Mouse (Mus musculus): ENCODE results near the gene Erich3. TPM values are rescaled to one million over a fixed set of nuclear protein-coding genes. Genes with fewer than 3 reads are reported as not detected.

The Erich3 gene
- polyA plus RNA-seq, 1 experiment: 11.7 TPM

GRCm38 (mm10) chr3:154683667-154684066, 20.0 kb downstream of the Erich3 start:
- DNase-seq: no peak
- Histone ChIP-seq H3K4me3 (replicated peaks; ENCODE audit: insufficient read depth, low read depth, low read length) (no peak overlapping the region), H3K4me1 (ENCODE audit: control insufficient read depth, insufficient read depth, low read length) (peaks cover 3% of the 10 kb centered on the region; the same call in 1 of the 2 replicates), H3K27me3 (ENCODE audit: control insufficient read depth, insufficient read depth, low read length) (no peaks in the 10 kb centered on the region), H3K27ac (ENCODE audit: insufficient read depth, low read length) (no peak overlapping the region)
- TF ChIP-seq POLR2A (IDR thresholded peaks at IDR 0.05; ENCODE audit: borderline replicate concordance, insufficient read depth, low read length) (no peak), CTCF (IDR thresholded peaks at IDR 0.05; ENCODE audit: borderline replicate concordance, insufficient read depth, low read depth, low read length) (no peak)
- WGBS: 77% methylated on average over 2 of the region's 2 CpGs

- no peak for TF ChIP-seq POLR2A (IDR thresholded peaks at IDR 0.05; ENCODE audit: borderline replicate concordance, insufficient read depth, low read length)
- no peak for TF ChIP-seq CTCF (IDR thresholded peaks at IDR 0.05; ENCODE audit: borderline replicate concordance, insufficient read depth, low read depth, low read length)
- Histone ChIP-seq H3K4me3 (replicated peaks; ENCODE audit: insufficient read depth, low read depth, low read length) (no peak overlapping the region), H3K27ac (ENCODE audit: insufficient read depth, low read length) (no peak overlapping the region), H3K4me1 (ENCODE audit: control insufficient read depth, insufficient read depth, low read length) (peaks cover 4% of the 10 kb centered on the region; the same call in 1 of the 2 replicates), H3K27me3 (ENCODE audit: control insufficient read depth, insufficient read depth, low read length) (no peaks in the 10 kb centered on the region)
- DNase-seq: no peak
Observed at GRCm38 (mm10) chr3:154690260-154690659, 26.6 kb downstream of the Erich3 start.

GRCm38 (mm10) chr3:154691897-154692571, 28.4 kb downstream of the Erich3 start:
- Histone ChIP-seq H3K4me3 (replicated peaks; ENCODE audit: insufficient read depth, low read depth, low read length) (peak overlapping the region; percentile 31), H3K27ac (ENCODE audit: insufficient read depth, low read length) (no peak overlapping the region; the same call in 1 of the 2 replicates), H3K4me1 (ENCODE audit: control insufficient read depth, insufficient read depth, low read length) (peaks cover 4% of the 10 kb centered on the region; the same call in 1 of the 2 replicates), H3K27me3 (ENCODE audit: control insufficient read depth, insufficient read depth, low read length) (no peaks in the 10 kb centered on the region)
- TF ChIP-seq CTCF (IDR thresholded peaks at IDR 0.05; ENCODE audit: borderline replicate concordance, insufficient read depth, low read depth, low read length): no peak
- TF ChIP-seq POLR2A (IDR thresholded peaks at IDR 0.05; ENCODE audit: borderline replicate concordance, insufficient read depth, low read length): no peak
- 12% methylated on average over 14 of the region's 14 CpGs for WGBS
- peak; percentile 80 to 87 for DNase-seq

GRCm38 (mm10) chr3:154692572-154692922, 28.9 kb downstream of the Erich3 start:
- WGBS: 82% methylated on average over 3 of the region's 3 CpGs
- Histone ChIP-seq H3K27me3 (ENCODE audit: control insufficient read depth, insufficient read depth, low read length) (no peaks in the 10 kb centered on the region), H3K4me3 (replicated peaks; ENCODE audit: insufficient read depth, low read depth, low read length) (peak overlapping the region; percentile 31), H3K4me1 (ENCODE audit: control insufficient read depth, insufficient read depth, low read length) (peaks cover 4% of the 10 kb centered on the region; the same call in 1 of the 2 replicates), H3K27ac (ENCODE audit: insufficient read depth, low read length) (no peak overlapping the region; the same call in 1 of the 2 replicates)
- DNase-seq: no peak
- TF ChIP-seq CTCF (IDR thresholded peaks at IDR 0.05; ENCODE audit: borderline replicate concordance, insufficient read depth, low read depth, low read length): no peak
- no peak for TF ChIP-seq POLR2A (IDR thresholded peaks at IDR 0.05; ENCODE audit: borderline replicate concordance, insufficient read depth, low read length)

GRCm38 (mm10) chr3:154693902-154694301, 30.2 kb downstream of the Erich3 start:
- Histone ChIP-seq H3K4me1 (ENCODE audit: control insufficient read depth, insufficient read depth, low read length) (peaks cover 4% of the 10 kb centered on the region; the same call in 1 of the 2 replicates), H3K4me3 (replicated peaks; ENCODE audit: insufficient read depth, low read depth, low read length) (no peak overlapping the region), H3K27me3 (ENCODE audit: control insufficient read depth, insufficient read depth, low read length) (no peaks in the 10 kb centered on the region), H3K27ac (ENCODE audit: insufficient read depth, low read length) (no peak overlapping the region)
- TF ChIP-seq CTCF (IDR thresholded peaks at IDR 0.05; ENCODE audit: borderline replicate concordance, insufficient read depth, low read depth, low read length) (no peak), POLR2A (IDR thresholded peaks at IDR 0.05; ENCODE audit: borderline replicate concordance, insufficient read depth, low read length) (no peak)
- no peak for DNase-seq
- 96% methylated on average over 4 of the region's 4 CpGs for WGBS

- Histone ChIP-seq H3K27me3 (ENCODE audit: control insufficient read depth, insufficient read depth, low read length) (no peaks in the 10 kb centered on the region), H3K4me3 (replicated peaks; ENCODE audit: insufficient read depth, low read depth, low read length) (no peak overlapping the region), H3K27ac (ENCODE audit: insufficient read depth, low read length) (no peak overlapping the region), H3K4me1 (ENCODE audit: control insufficient read depth, insufficient read depth, low read length) (peaks cover 6% of the 10 kb centered on the region; the same call in 1 of the 2 replicates)
- DNase-seq: no peak
- 92% methylated on average over 3 of the region's 3 CpGs for WGBS
- TF ChIP-seq CTCF (IDR thresholded peaks at IDR 0.05; ENCODE audit: borderline replicate concordance, insufficient read depth, low read depth, low read length) (no peak), POLR2A (IDR thresholded peaks at IDR 0.05; ENCODE audit: borderline replicate concordance, insufficient read depth, low read length) (no peak)
Observed at GRCm38 (mm10) chr3:154696611-154697010, 33.0 kb downstream of the Erich3 start.

GRCm38 (mm10) chr3:154698907-154699306, 35.2 kb downstream of the Erich3 start:
- H3K27me3 ChIP-seq (ENCODE audit: control insufficient read depth, insufficient read depth, low read length): no peaks in the 10 kb centered on the region
- no peak overlapping the region for H3K4me3 ChIP-seq (replicated peaks; ENCODE audit: insufficient read depth, low read depth, low read length)
- DNase-seq: no peak
- TF ChIP-seq POLR2A (IDR thresholded peaks at IDR 0.05; ENCODE audit: borderline replicate concordance, insufficient read depth, low read length) (no peak), CTCF (IDR thresholded peaks at IDR 0.05; ENCODE audit: borderline replicate concordance, insufficient read depth, low read depth, low read length) (no peak)
- 54% methylated on average over 5 of the region's 5 CpGs for WGBS
- no peak overlapping the region for H3K27ac ChIP-seq (ENCODE audit: insufficient read depth, low read length)
- 0 out of 2 replicates have a peak, but pooled peaks cover 2% of the 10 kb centered on the region for H3K4me1 ChIP-seq (ENCODE audit: control insufficient read depth, insufficient read depth, low read length)

GRCm38 (mm10) chr3:154700296-154700695, 36.6 kb downstream of the Erich3 start:
- 51% methylated on average over 3 of the region's 3 CpGs for WGBS
- Histone ChIP-seq H3K27me3 (ENCODE audit: control insufficient read depth, insufficient read depth, low read length) (no peaks in the 10 kb centered on the region), H3K27ac (ENCODE audit: insufficient read depth, low read length) (no peak overlapping the region), H3K4me3 (replicated peaks; ENCODE audit: insufficient read depth, low read depth, low read length) (no peak overlapping the region), H3K4me1 (ENCODE audit: control insufficient read depth, insufficient read depth, low read length) (0 out of 2 replicates have a peak, but pooled peaks cover 2% of the 10 kb centered on the region)
- TF ChIP-seq POLR2A (IDR thresholded peaks at IDR 0.05; ENCODE audit: borderline replicate concordance, insufficient read depth, low read length): no peak
- TF ChIP-seq CTCF (IDR thresholded peaks at IDR 0.05; ENCODE audit: borderline replicate concordance, insufficient read depth, low read depth, low read length): no peak
- no peak for DNase-seq
